Mouse (Mus musculus) lung, postnatal 0 days (tissue): ENCODE measurements at regions not wholly inside any gene's neighbourhood (a gene's known extent, or its start where the extent isn't known, plus 50 kb on each side); places are given as distances from the start of the nearest gene placed in this dataset.

ENCODE experiments used
- ATAC-seq: fragments of 200-750 bp; cut with Nextera tagmentation; 2 replicates; pipeline ENCODE4 v1.8.0; 2017; ENCODE audit warnings: moderate library complexity
- DNase-seq: peaks from one replicate; pipeline ENCODE4 v3.0.0-alpha.2; 2016; ENCODE audit warnings: low spot score
- H3K27ac ChIP-seq: fragments of 300-500 bp; sonication (generic); 2 replicates; pipeline ENCODE4 v1.5.1; 2014; ENCODE audit warnings: antibody characterized with exemption, mild to moderate bottlenecking, low read length, mixed read lengths
- H3K27me3 ChIP-seq: fragments of 300-500 bp; sonication (generic); replicated peaks from 2 replicates; pipeline ENCODE4 v1.6.1; 2014; ENCODE audit warnings: low read length, mixed read lengths; ENCODE audit not compliant: insufficient read depth
- H3K36me3 ChIP-seq: fragments of 300-500 bp; sonication (generic); 2 replicates; pipeline ENCODE4 v1.6.1; 2014; ENCODE audit warnings: low read length, mixed read lengths; ENCODE audit not compliant: insufficient read depth
- H3K4me1 ChIP-seq: fragments of 300-500 bp; sonication (generic); 2 replicates; pipeline ENCODE4 v1.6.1; 2014; ENCODE audit warnings: antibody characterized with exemption, low read depth, low read length, mixed read lengths; ENCODE audit not compliant: insufficient read depth
- H3K4me2 ChIP-seq: fragments of 300-500 bp; sonication (generic); replicated peaks from 2 replicates; pipeline ENCODE4 v1.6.1; 2014; ENCODE audit warnings: low read depth, mild to moderate bottlenecking, low read length, moderate library complexity, mixed read lengths
- H3K4me3 ChIP-seq: fragments of 300-500 bp; sonication (generic); 2 replicates; pipeline ENCODE4 v1.5.1; 2014; ENCODE audit warnings: low read depth, low read length
- H3K9ac ChIP-seq: fragments of 300-500 bp; sonication (generic); replicated peaks from 2 replicates; pipeline ENCODE4 v1.6.1; 2014; ENCODE audit warnings: low read depth, mild to moderate bottlenecking
- H3K9me3 ChIP-seq: fragments of 300-500 bp; sonication (generic); 2 replicates; pipeline ENCODE4 v1.6.1; 2016; ENCODE audit warnings: low read length, mixed read lengths
- CTCF ChIP-seq: IDR thresholded peaks from 2 replicates; pipeline ENCODE4 v1.5.1; 2016; ENCODE audit warnings: antibody characterized with exemption, mild to moderate bottlenecking
- EP300 ChIP-seq: IDR thresholded peaks from 2 replicates; pipeline ENCODE4 v1.6.1; 2016; ENCODE audit warnings: antibody characterized with exemption, mild to moderate bottlenecking, control low read depth
- WGBS: fragments of 180-500 bp; shearing (Covaris S2); extraction: QIAGEN DNeasy Blood & Tissue Kit; methylation state at CpG from one replicate; pipeline ENCODE4 v1.1.7; 2014; 5-methylcytosine and 5-hydroxymethylcytosine counted together

DNA sequence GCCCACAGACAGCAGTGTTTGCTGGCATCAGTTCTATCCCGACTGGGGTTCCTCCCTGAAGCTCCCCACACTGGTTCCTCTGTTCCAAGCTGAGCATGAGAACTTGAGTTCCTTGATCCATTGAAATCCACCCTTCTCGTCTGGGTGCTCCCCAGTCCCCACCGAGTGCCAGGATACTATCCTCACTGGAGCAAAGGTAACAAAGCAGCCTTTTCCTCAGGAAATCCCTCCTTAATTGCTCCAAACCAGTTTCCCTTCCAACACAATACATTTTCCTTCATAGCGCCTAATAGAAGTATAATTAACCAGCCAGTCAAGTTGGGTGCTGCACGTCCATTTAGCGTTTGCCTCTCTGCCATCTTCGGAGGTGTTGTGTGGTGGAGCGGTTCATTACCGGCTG, 92.6 kb upstream of the 1700016C15Rik start:
- H3K27ac ChIP-seq: no peak overlapping the region

DNA sequence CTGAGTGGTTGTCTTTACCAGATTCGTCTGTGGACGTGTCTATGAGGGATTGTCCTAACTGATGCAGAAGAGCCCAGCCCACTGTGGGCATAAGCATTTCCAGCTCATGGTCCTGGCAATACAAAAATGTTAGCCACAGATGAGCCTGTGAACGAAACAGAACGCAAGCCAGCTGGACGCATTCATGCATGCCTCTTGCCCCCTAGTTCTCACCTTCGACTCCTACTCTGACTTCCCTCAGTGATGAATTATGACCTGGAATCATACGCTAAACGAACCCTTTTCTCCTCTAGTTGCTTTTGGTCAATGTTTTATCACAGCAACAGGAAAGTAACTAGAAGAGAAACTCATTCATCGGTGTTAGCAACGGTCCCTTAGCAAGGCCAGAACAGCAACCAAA, 91.2 kb upstream of the 1700016C15Rik start:
- TF ChIP-seq EP300: no peak
- TF ChIP-seq CTCF: no peak
- H3K27ac ChIP-seq: no peak overlapping the region
- H3K4me1 ChIP-seq: no peaks in the 10 kb centered on the region
- ATAC-seq (no peak), DNase-seq (no peak)
- WGBS: 80% methylated on average over 10 of the region's 10 CpGs
- H3K36me3 ChIP-seq: no peaks in the 10 kb centered on the region
- H3K4me3 ChIP-seq: no peak overlapping the region
- H3K9ac ChIP-seq: no peak overlapping the region
- H3K27me3 ChIP-seq: no peaks in the 10 kb centered on the region
- no peaks in the 10 kb centered on the region for H3K9me3 ChIP-seq
- no peak overlapping the region for H3K4me2 ChIP-seq

More for the DNA sequence above, 92.6 kb upstream of the 1700016C15Rik start:
- Histone ChIP-seq H3K4me3 (no peak overlapping the region), H3K4me1 (no peaks in the 10 kb centered on the region), H3K4me2 (no peak overlapping the region), H3K36me3 (no peaks in the 10 kb centered on the region), H3K27me3 (no peaks in the 10 kb centered on the region), H3K9ac (no peak overlapping the region), H3K9me3 (no peaks in the 10 kb centered on the region)
- WGBS: 56% methylated on average over 9 of the region's 9 CpGs
- TF ChIP-seq CTCF (no peak), EP300 (no peak)
- ATAC-seq: peak; percentile 25; the same call in 1 of the 2 replicates
- no peak for DNase-seq

DNA sequence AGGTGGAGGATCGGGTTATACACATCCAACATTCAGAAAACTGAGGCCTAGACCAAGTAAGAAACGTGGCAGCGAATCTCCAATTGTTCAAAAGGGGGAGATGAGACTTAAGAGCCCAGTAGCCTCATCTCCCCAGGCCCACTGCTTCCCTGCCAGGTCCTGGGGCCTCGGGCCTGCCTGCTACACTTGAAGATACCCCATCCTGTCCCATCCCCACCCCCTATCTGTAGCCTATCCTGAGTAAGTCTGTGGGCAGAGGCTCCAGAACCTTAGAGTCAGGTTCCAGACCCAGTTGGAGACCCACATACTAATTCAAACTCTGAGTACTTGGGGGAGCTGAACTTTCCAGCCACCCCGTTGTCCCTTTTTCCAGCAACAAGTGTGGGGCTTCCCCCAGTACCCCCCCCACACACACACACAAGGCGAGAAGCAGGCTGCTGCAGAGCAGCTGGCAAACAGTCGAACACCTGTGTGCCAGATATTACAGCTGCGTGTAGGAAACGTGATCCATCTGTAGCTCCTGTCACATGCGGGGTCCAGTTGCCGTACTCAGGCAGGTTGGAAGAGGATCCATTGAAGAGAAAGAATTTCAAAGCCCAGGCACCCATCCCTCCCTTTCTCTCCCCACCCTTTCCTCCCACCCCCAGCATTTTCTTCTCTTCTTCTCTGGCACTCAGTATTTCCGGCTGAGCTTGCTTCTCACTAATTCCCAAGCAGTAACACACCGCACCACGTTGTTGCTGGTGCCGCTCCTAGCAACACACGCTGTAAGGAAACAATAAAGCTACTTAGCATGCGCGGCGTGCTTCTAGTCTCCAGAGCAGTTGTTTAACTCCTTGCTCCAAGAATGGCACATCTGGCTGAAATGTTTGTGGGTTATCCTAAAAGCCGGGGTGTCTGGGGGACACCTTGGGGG, 89.4 kb upstream of the 1700016C15Rik start:
- WGBS: 45% methylated on average over 20 of the region's 20 CpGs
- H3K4me1 ChIP-seq: no peaks in the 10 kb centered on the region
- DNase-seq (peak; percentile 18), ATAC-seq (no peak)
- H3K27ac ChIP-seq: no peak overlapping the region
- no peaks in the 10 kb centered on the region for H3K27me3 ChIP-seq
- H3K4me2 ChIP-seq: no peak overlapping the region
- H3K4me3 ChIP-seq: no peak overlapping the region
- no peaks in the 10 kb centered on the region for H3K9me3 ChIP-seq
- no peaks in the 10 kb centered on the region for H3K36me3 ChIP-seq
- TF ChIP-seq EP300 (no peak), CTCF (no peak)
- H3K9ac ChIP-seq: no peak overlapping the region

DNA sequence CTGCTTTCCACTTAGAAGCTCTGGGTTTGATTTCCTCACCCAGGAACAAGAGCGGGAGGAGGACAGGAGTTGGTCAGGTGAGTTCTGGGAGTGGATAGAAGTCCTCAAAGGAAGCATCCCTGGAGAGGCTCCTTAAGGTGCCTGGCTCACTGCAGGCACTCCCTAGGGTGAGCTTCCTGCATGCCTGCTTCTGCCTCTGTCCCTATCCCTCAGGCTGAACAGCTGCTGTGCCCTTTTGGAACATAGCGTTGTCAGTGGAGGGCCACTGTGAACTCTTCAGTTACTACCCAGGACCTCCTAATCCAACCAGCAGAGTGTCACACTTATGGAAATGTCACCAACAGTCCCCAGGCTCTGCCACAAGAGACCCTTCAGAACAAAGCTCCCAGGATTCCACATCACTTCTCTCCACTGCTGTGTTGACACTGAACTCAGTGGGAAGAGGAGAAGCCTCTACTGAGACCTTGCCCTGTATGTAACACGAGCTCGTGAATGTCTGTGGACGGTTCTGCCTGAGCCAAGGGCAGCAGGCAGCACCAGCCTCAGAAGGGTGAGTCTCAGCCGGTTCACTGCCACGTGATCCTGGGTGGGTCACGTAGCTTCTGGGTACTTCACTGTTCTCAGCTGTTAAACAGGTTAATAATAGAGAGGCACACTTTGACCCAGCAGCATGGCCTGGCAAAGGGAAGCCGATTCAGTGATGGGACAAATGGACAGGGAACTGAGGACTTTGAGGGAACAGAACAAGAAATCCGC, 86.7 kb upstream of the 1700016C15Rik start:
- Histone ChIP-seq H3K27ac (no peak overlapping the region), H3K4me3 (no peak overlapping the region), H3K4me2 (no peak overlapping the region), H3K9ac (no peak overlapping the region), H3K4me1 (no peaks in the 10 kb centered on the region), H3K27me3 (no peaks in the 10 kb centered on the region), H3K36me3 (no peaks in the 10 kb centered on the region), H3K9me3 (no peaks in the 10 kb centered on the region)
- WGBS: 48% methylated on average over 10 of the region's 10 CpGs
- ATAC-seq (peak; percentile 83), DNase-seq (peak; percentile 33)
- TF ChIP-seq EP300: no peak
- TF ChIP-seq CTCF: no peak

DNA sequence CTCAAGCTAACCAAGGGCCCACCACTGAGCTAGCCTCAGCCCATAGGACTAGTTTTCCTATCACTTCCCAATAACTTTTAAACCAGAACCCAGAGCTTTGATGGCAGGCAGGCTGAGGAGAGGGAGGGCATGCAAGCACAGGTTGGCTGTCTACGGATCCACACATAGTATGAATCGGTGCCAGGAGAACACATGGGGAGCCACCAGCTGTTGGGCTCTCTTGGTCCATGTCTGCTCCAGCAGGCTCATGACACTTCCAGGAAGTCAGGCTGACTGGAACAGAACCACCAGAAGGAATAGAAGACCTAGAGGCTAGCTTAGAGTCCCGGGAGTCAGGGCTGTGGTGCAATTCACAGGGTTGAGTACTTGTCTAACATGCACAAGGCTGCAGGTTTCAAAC, 86.0 kb upstream of the 1700016C15Rik start:
- Histone ChIP-seq H3K4me2 (no peak overlapping the region), H3K4me3 (no peak overlapping the region), H3K9ac (no peak overlapping the region), H3K27ac (no peak overlapping the region), H3K4me1 (no peaks in the 10 kb centered on the region), H3K36me3 (no peaks in the 10 kb centered on the region), H3K9me3 (no peaks in the 10 kb centered on the region), H3K27me3 (no peaks in the 10 kb centered on the region)
- 67% methylated on average over 3 of the region's 3 CpGs for WGBS
- no peak for ATAC-seq
- DNase-seq: no peak
- TF ChIP-seq EP300 (no peak), CTCF (no peak)

DNA sequence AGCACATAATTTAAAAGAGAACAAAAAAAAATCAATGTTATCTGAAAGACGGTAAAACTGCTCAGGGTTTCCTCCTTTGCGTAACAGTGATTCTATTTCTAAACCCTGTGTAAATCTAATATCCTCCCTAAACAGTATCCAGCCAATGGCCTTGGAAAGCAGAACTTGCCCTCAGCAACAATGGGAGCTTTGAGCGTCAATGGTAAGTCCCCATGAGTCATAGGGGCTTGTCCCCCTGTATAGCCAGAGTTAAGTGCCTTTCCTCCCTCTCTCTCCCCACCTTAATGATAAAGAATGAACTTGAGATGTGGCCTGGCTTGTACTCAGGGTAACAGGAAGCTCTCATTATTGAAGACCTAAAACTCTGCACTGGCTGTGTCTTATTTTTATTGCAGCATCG, 85.4 kb upstream of the 1700016C15Rik start:
- Histone ChIP-seq H3K27me3 (no peaks in the 10 kb centered on the region), H3K9me3 (no peaks in the 10 kb centered on the region), H3K4me1 (no peaks in the 10 kb centered on the region), H3K27ac (no peak overlapping the region), H3K4me2 (no peak overlapping the region), H3K9ac (no peak overlapping the region), H3K36me3 (no peaks in the 10 kb centered on the region), H3K4me3 (no peak overlapping the region)
- no peak for DNase-seq
- TF ChIP-seq CTCF (no peak), EP300 (no peak)
- no peak for ATAC-seq
- WGBS: 51% methylated on average over 4 of the region's 4 CpGs
